Mouse (Mus musculus): ENCODE results near the gene Gm20662. TPM values are rescaled to one million over a fixed set of nuclear protein-coding genes. Genes with fewer than 3 reads are reported as not detected.

Gene Gm20662
- total RNA-seq (2021), result 1 to 10 TPM; 1.1 to 1.7 TPM
- long read RNA-seq, experiment 1, result 0 reads
- long read RNA-seq, experiment 2, result 0 reads

- no peak for DNase-seq
These were observed at the start of gene Gm20662 for GRCm38 (mm10) chr9:107996049-107996448. Gene Gm20662, plus strand, starts transcription at chr9:107996349.

DNA sequence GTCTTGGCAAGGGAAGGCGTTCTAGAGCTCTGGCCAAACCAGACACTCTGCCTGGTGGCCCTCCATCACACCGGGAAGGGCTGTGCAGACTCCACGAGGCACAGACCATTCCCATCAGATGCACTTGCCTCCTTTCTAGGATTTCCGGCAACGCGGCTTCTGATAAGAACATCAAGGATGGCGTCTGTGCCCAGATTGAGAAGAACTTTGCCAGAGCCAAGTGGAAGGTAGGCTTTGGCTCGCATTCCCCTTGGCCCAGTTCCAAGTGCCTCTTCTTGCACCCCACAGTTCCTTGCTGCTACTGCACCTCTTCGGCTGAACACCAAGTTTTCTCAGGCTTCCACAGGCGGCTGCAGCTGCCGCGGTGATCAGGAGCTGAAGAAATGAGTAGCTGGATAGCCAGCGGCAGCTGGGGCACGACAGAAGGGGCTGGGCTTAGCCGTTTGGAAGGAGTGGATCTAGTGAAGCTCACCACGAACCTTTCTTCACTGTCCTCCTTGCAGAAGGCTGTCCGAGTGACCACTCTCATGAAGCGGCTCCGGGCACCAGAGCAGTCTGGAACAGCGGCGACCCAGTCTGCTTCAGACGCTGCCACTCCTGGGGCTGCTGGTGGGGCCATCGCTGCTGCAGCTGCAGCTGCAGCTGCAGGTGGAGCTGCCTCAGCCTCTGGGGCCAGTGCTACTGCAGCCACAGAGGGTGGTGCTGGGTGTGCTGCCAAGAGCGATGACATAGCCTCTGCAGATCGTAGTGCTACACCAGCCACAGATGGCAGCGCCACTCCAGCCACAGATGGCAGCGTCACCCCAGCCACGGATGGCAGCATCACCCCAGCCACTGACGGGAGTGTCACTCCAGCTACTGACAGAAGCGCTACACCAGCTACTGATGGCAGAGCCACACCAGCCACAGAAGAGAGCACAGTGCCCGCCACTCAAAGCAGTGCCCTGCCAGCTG, 48.6 kb upstream of the Gm20662 start:
- no peak for DNase-seq

DNA sequence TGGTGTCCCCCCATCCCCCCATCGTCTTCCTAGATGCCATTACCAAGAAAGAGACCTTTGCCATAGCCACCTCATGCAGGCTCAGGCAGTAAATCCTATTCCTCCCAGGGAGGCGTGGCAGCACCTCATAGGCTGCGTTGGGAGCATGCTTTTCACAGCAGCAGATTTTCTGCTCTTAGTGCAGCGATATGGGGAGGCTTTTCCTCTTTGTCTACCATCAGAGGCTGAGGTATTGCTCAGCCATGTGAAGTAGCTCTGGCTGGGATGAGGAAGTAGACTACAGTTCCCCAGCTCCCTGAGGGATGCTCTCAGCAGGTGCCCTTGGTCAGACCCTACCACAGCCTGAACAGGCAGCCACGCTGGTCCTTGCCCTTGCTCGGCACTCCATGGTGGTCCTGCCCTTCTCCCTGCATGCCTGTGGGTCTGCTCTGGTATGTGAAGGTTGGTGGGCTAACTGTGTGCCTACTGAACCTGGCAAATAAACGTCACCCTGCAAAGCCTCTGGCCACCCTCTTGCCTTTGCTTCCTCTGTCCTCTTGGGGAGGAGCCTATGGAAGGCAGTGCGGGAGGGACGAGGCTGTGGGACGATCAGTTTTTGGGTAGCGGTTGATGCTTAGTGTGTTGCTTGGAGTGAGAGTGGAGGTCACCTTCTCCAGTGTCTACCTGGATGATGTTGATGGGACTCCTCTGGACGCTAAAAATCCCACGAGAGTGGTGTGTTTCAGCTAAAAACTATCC, 46.8 kb upstream of the Gm20662 start:
- no peak for DNase-seq

- DNase-seq, result no peak
These were observed 46.3 kb upstream of the Gm20662 start, which contains the start of gene Traip for GRCm38 (mm10) chr9:107949922-107950235. Gene Traip, plus strand, starts transcription at chr9:107950136.

DNA sequence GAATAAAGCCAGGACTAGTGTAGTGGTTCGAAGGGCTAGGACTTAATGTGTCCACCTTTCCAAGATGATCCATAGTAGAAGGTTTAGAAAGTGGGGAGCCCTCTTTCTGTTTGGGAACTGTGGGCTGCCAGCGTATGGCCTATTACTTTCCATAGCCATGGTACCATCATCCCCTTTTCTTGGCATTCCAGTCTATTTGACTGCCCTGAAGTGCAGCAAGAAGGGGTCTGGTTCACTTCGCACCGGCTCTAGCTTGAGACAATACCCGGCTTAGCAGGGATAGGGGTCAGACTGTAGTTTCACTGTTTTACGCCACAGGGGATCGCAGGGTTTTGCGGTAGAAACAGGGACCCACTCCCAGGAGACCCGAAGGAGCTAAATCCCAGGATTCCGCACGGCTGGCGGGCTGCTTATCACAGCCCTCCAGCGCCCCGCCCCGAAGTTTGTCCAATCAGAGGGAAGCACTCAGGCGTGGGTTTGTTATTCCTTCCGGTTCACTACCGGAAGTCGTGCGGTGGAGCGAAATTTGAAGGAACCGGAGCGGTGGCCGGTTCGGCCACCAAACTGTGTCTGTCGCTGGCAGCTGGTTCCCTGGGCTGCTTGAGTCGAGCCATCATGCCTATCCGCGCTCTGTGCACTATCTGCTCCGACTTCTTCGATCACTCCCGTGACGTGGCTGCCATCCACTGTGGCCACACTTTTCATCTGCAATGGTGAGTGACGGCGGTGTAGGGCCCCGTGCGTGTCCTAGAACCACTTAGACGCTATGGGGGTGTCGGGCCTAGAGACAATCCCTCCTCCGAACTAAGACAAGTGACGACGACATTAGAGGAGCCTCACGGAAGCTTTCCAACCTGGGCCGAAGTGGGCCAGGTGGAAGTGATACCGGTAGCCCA, 45.4 kb upstream of the Gm20662 start:
- peak; percentile 95 to 96 for DNase-seq

GRCm38 (mm10) chr9:107955613-107956289, 40.4 kb upstream of the Gm20662 start:
- DNase-seq, result no peak

DNA sequence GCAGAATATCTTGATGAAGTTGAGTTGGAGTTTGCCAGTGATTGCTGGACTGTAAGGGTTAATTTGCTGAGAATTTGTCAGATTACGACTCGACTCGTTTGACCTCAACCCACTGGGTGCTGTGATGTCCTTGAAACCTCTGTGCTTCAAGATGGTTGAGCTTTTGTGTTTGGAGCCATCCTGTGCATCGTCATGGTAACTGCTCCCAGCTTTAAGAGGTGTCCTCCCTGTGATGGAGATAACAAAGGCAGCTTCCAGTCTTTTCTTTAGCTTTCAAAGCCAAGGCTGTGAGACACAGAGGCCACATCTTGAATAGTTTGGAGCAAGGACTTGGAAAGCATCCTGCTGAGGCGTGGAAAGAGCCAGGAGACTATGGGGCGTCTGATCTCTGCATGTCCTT, 39.0 kb upstream of the Gm20662 start:
- no peak for DNase-seq

- peak; percentile 58 to 62 for DNase-seq
These were observed 36.3 kb upstream of the Gm20662 start for GRCm38 (mm10) chr9:107959896-107960295.

GRCm38 (mm10) chr9:107960928-107961327, 35.2 kb upstream of the Gm20662 start:
- no peak for DNase-seq

DNA sequence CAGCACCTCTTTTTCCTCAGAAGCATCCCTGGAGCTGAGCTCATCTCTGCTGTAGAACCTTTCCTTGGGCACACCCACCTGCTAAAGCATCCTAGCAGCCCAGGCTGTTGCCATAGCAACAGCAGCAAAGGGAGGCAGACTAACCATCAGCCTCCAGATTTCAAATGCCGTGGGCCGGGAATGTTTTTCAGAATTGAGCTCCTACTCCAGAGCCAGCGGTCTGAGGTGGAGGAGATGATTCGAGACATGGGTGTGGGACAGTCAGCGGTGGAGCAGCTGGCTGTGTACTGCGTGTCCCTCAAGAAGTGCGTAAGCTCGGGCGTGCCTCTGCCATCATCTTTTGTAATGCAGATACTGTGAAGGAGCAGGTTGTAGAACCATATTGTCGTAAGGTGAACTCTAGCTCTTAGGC, 34.8 kb upstream of the Gm20662 start:
- DNase-seq, result no peak

DNA sequence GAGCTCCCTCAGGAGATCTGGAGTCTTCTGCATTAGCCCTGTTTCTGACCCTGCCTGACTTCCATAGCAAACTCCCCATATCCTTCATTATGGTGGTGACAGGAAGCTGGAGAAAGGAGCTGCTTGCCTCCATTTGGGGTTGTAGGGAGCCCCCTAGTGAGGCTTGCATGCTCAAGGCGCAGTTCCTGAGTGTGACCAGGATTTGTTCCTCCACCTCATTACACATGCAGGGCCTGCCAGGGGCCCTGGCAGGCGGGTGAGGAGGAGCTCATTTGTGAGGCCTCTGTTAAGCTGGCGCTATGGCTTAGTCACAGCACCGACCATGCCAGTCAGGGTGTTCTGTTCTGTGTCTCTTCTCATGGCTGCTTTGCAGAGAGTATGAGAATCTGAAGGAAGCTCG, 34.3 kb upstream of the Gm20662 start:
- peak in 1 of 2 experiments; percentile 49 for DNase-seq

DNA sequence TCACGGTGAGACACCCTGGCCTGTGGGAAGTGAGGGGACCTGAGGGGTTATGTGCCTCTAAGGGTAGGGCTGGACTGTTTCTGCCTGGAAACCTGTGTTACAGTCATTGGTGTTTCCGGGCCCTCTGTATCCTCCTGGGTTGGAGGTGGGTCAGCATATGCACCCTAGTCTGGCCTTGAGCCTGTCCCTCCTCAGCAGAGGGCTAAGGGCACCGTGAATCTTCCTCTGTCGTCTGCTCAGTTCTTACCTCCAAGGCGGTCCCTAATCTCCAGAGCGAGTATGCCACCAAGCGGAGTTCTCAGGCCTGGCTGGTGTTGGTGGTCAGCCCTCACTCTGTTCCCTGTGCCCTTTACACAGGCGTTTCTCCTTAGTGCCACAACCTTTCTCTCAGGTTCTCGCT, 33.2 kb upstream of the Gm20662 start:
- no peak for DNase-seq

GRCm38 (mm10) chr9:107963700-107964099, 32.4 kb upstream of the Gm20662 start:
- DNase-seq, result peak; percentile 85 to 91

DNA sequence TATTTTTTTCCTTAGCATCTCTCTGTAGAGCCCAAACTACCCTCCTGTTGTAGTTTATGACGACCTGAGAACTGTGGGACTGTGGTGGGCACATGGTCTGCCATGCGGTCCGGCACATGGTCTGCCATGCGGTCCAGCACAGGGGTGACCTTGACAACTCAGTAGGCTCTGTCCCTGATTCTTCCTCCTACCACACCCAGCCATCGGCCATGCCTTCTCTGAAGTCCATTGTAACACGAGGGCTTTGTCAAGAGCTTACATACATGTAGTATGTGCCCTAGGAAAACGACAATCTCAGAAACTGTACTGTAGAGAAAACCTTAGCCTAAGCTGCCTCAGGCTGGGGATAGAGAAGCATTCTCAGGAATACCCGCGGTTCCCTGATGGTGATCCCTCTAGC, 31.5 kb upstream of the Gm20662 start:
- no peak for DNase-seq

- no peak for DNase-seq
These were observed 29.5 kb upstream of the Gm20662 start for GRCm38 (mm10) chr9:107966676-107967075.

- no peak for DNase-seq
These were observed 28.7 kb upstream of the Gm20662 start for GRCm38 (mm10) chr9:107967437-107967836.

- no peak for DNase-seq
These were observed 27.6 kb upstream of the Gm20662 start for GRCm38 (mm10) chr9:107968531-107968930.

DNA sequence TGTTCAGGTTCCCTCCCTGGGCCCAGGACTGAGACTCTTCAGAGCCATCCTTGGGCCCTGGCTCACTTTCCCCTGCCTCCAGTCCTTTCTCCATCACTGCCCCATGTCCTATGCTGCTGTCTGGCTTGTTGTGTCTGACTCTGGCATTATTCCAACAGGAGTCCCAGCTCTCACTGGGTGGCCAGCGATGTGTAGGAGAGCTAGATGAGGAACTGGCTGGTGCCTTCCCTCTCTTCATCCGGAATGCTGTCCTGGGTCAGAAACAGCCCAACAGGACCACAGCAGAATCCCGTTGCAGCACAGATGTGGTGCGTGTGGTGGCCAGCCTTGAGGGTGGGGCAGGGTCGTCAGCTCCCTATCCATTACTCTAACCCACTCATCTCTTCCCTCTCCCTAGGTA, 25.8 kb upstream of the Gm20662 start:
- DNase-seq, result no peak

DNA sequence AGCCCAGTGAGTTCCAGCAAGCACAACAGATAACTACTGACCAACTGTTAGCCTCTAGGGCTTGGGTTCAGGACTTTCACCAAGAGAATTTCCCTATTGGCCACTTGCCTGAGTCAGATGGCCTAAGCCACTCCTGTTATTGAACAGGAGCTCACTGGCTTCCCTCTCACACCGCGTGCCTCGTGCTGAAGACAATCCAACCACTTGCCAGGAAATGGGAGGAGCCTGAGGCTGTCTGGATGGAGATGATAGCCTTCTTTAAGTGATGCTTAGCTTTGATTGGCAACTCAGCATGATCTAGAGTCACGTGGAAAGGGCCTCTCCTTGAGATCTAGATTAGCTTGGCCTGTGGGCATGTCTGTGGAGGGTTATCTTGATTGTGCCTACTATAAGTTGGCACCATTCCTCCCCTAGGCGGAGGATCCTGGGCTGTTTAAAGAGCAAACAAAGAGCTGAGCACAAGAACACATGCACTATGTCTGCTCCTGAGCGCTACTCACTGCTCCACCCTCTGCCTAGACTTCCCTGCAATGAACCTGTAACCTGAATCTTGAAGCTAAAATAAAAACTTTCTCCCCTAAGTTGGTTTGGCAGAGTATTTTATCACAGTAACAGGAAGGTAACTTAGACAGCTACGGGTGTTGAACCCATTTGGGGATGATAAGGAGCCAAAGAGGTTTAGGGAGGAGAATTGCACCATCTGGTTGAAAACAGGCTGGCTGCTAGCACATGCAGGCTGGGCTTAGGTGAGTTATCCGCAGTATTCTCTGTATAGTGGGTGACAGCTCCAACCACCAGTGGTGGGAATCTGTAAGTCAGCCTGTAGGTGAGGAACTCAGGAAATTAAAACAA, 24.2 kb upstream of the Gm20662 start:
- DNase-seq, result no peak

- no peak for DNase-seq
These were observed 21.5 kb upstream of the Gm20662 start for GRCm38 (mm10) chr9:107974491-107975171.

Data from adrenal gland, postnatal 36 days (tissue).